Mouse (Mus musculus) hindbrain, postnatal 0 days (tissue): ENCODE measurements around the gene Cxcl15. TPM values are rescaled to one million over a fixed set of nuclear protein-coding genes. Genes with fewer than 3 reads are reported as not detected.
"Not testable (repeated sequence)": the region's sequence is repeated elsewhere in the genome, so short reads cannot be mapped to it uniquely, and the experiment has no call there.

ENCODE experiments used
- ATAC-seq: fragments of 200-750 bp; cut with Nextera tagmentation; 2 replicates; pipeline ENCODE4 v1.8.0; 2017; ENCODE audit warnings: mild to moderate bottlenecking, moderate TSS enrichment, moderate library complexity
- DNase-seq: peaks from one replicate; pipeline ENCODE4 v3.0.0-alpha.2; 2015; ENCODE audit warnings: low spot score
- H3K27ac ChIP-seq: fragments of 300-500 bp; sonication (generic); 2 replicates; pipeline ENCODE4 v1.5.1; 2014; ENCODE audit warnings: mild to moderate bottlenecking
- H3K27me3 ChIP-seq: fragments of 300-500 bp; sonication (generic); 2 replicates; pipeline ENCODE4 v1.6.1; 2014; ENCODE audit warnings: low read length, mixed read lengths; ENCODE audit not compliant: insufficient read depth
- H3K36me3 ChIP-seq: fragments of 300-500 bp; sonication (generic); 2 replicates; pipeline ENCODE4 v1.6.1; 2014; ENCODE audit warnings: low read length, mixed read lengths; ENCODE audit not compliant: insufficient read depth
- H3K4me1 ChIP-seq: fragments of 300-500 bp; sonication (generic); 2 replicates; pipeline ENCODE4 v1.6.1; 2014; ENCODE audit warnings: antibody characterized with exemption, low read length, mixed read lengths; ENCODE audit not compliant: insufficient read depth
- H3K4me2 ChIP-seq: fragments of 300-500 bp; sonication (generic); 2 replicates; pipeline ENCODE4 v1.6.1; 2014; ENCODE audit warnings: low read depth, mild to moderate bottlenecking, low read length, moderate library complexity, mixed read lengths
- H3K4me3 ChIP-seq: fragments of 300-500 bp; sonication (generic); 2 replicates; pipeline ENCODE4 v1.5.1; 2014; ENCODE audit warnings: low read length
- H3K9ac ChIP-seq: fragments of 300-500 bp; sonication (generic); replicated peaks from 2 replicates; pipeline ENCODE4 v1.6.1; 2014; ENCODE audit warnings: mild to moderate bottlenecking, low read length, moderate library complexity, mixed read lengths
- H3K9me3 ChIP-seq: fragments of 300-500 bp; sonication (generic); 2 replicates; pipeline ENCODE4 v1.6.1; 2016; ENCODE audit warnings: low read length, mixed read lengths
- CTCF ChIP-seq: IDR thresholded peaks from 2 replicates; pipeline ENCODE4 v1.5.1; 2016; ENCODE audit warnings: antibody characterized with exemption, control low read depth, low read depth
- WGBS: fragments of 180-500 bp; shearing (Covaris S2); extraction: QIAGEN DNeasy Blood & Tissue Kit; methylation state at CpG from one replicate; pipeline ENCODE4 v1.1.7; 2014; 5-methylcytosine and 5-hydroxymethylcytosine counted together
- microRNA-seq, 2 experiments: library from miRNA; unstranded; fragments of <30 nt; microRNA quantifications; one replicate each; pipeline ENCODE4; 2016
- polyA plus RNA-seq: library from polyadenylated mRNA; unstranded; fragments of >200 nt; fragmentation: Nextera tagmentation; extraction: Ambion mirVana; gene quantifications from 2 replicates; pipeline ENCODE4 v1.2.1, GENCODE M21; 2015
- total RNA-seq: library from RNA; depleted of rRNA; stranded (reverse); fragments of >200 nt; gene quantifications from 2 replicates; pipeline ENCODE4 v1.2.3, GENCODE M21; 2014; rRNA removed

Cxcl15 gene
- total and polyA plus RNA-seq, 2 experiments from 2014 or later, result not detected

DNA sequence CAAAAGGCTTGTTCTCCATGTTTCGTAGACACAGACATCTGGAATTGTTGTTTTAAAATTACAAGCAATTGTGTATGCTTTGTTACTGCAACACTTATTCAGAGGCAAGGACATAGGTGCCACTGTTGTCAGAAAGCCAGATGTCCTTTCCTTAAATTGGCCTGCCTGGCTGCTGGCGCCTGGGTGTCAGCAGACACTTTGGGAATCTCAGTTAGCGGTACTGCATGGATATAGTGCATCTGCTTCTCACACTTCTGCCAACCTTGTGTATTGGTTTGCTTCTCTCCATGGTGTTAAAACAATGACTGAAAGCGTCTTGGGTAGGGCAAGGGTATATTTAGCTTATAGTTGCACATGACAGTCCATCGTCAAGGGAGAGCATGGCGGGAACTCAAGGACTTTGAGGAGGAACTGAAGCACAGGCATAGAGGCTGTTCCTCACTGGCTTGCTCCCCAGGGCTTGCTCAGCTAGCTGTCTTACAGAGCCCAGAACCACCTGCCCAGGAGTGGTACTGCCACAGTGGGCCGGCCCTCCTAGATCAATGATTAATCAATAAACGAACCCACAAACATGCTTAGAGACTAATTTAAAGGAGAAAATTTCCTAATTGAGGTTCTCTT is 38.5 kb downstream of the Cxcl15 start:
- no peak overlapping the region for H3K27ac ChIP-seq
- H3K4me3 ChIP-seq, result no peak overlapping the region
- no peaks in the 10 kb centered on the region for H3K27me3 ChIP-seq
- no peak overlapping the region for H3K9ac ChIP-seq
- no peaks in the 10 kb centered on the region for H3K4me1 ChIP-seq
- TF ChIP-seq CTCF, result no peak
- WGBS, result 90% methylated on average over 8 of the region's 8 CpGs
- H3K4me2 ChIP-seq, result no peak overlapping the region
- DNase-seq (no peak), ATAC-seq (no peak)
- H3K36me3 ChIP-seq, result no peaks in the 10 kb centered on the region
- H3K9me3 ChIP-seq, result no peaks in the 10 kb centered on the region

DNA sequence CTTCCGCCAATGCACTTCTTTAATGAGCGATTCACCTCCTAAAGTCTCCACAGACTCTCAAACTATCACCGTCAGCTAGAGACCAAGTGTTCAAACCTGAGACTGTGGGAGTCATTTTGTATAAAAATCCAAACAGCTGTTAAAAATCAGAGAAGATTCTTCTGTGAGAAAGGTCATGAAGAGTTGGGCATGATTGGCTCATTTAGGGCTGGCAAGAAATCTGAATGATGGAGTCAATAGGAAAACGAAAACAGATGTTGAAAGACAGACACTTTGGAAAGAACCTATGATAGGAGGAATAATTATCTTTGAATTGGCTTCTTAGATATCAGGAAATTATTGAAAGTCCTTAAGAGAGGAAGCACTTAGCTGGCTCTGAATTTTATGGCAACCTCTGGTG is 40.1 kb downstream of the Cxcl15 start:
- Histone ChIP-seq H3K4me3 (no peak overlapping the region), H3K9me3 (no peaks in the 10 kb centered on the region), H3K27ac (no peak overlapping the region), H3K4me1 (no peaks in the 10 kb centered on the region), H3K36me3 (no peaks in the 10 kb centered on the region), H3K9ac (no peak overlapping the region), H3K27me3 (no peaks in the 10 kb centered on the region), H3K4me2 (no peak overlapping the region)
- ATAC-seq, result no peak
- no peak for DNase-seq
- 90% methylated on average over 4 of the region's 4 CpGs for WGBS
- TF ChIP-seq CTCF, result no peak

DNA sequence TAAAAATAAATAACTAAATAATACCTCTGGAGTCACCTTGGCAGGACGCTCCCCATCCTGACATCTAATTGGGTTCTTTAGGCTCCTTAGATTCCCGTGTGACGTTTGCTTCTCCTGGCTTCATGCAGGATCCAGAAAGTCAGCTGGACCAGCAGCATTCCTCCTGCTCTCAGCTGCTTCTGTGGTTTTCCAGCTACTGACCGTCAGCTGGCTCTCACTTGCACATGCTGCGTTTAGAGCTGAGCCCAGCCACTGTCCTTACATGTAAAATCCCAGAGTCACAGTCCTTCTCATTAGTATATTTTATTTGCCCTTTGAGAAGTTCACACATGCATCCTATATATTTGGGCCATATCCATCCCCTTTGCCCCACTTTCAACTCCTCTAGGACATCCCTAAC is 44.2 kb downstream of the Cxcl15 start:
- no peak overlapping the region for H3K4me3 ChIP-seq
- no peaks in the 10 kb centered on the region for H3K9me3 ChIP-seq
- H3K27ac ChIP-seq, result no peak overlapping the region
- H3K4me2 ChIP-seq, result no peak overlapping the region
- 80% methylated on average over 5 of the region's 5 CpGs for WGBS
- DNase-seq, result no peak
- TF ChIP-seq CTCF, result no peak
- H3K36me3 ChIP-seq, result no peaks in the 10 kb centered on the region
- ATAC-seq, result no peak
- no peak overlapping the region for H3K9ac ChIP-seq
- H3K4me1 ChIP-seq, result no peaks in the 10 kb centered on the region
- H3K27me3 ChIP-seq, result no peaks in the 10 kb centered on the region

DNA sequence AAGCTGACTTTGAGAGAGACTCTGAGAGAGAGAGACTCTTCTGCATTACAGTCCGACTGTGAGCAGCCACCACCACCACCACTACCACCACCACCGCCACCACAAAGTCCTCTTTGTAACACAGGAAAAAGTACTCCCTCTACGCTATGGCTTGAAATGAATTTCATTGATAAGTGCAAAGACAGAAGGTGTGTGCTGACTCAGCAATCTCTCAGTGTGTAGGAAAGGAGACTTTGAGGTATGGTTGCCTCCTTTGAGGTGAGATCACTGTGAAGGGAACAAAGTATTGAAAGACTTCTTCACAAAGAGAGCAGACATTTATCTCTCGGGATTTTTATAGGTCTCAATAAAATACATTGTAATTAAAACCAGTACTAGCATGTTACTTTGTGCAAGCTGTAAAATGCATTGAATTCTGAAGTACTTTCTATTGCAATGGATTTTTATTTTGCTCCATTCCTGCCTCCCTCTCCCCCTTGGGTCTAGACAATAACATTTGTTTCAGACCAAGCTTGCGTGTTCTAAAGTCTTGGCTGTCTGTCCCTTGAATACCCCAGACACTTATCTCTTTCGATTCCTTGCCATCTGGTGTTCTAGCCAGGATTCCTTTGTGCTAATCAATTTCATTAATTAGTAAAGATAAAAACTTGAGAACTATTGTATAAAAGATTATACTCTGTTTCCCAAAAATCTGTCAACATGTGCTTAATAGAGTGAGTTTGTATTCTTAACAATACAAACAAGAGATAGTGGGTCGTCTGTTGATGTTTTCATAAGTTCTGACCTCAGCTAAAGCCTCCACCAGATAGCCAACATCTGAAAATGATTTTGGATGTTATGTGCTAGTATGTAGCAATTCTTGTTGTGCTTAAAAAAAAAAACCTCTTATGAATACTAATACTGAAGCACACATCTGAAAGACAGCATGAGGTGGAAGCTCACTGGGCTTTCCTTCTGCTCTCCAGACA is 46.9 kb downstream of the Cxcl15 start:
- DNase-seq (no peak), ATAC-seq (no peak)
- Histone ChIP-seq H3K9ac (no peak overlapping the region), H3K27ac (no peak overlapping the region), H3K27me3 (no peaks in the 10 kb centered on the region), H3K4me2 (no peak overlapping the region), H3K4me1 (no peaks in the 10 kb centered on the region), H3K36me3 (no peaks in the 10 kb centered on the region), H3K9me3 (no peaks in the 10 kb centered on the region), H3K4me3 (no peak overlapping the region)
- TF ChIP-seq CTCF, result no peak
- 78% methylated on average over 7 of the region's 7 CpGs for WGBS

DNA sequence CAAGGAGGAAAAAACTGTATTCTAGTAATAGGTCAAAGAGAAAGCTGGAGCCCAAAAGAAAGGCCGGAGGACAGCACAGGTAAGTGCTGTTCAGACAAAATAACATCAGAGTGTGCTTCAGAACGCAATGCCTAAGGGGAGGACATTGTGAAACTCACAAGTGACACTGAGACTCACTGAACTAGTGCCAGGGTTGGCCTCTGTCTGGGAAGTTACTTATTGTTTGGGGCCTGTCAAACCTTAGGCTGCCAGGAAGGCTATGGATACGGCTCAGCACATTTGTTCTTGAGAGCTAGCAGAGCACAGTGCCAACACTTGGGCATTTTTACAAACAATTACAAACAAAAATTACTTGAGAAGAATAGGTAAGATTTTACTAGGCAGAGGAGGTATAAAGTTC is 49.6 kb downstream of the Cxcl15 start:
- no peak overlapping the region for H3K9ac ChIP-seq
- no peak for TF ChIP-seq CTCF
- no peaks in the 10 kb centered on the region for H3K9me3 ChIP-seq
- H3K4me3 ChIP-seq, result no peak overlapping the region
- no peak overlapping the region for H3K27ac ChIP-seq
- 79% methylated on average over 3 of the region's 3 CpGs for WGBS
- no peak overlapping the region for H3K4me2 ChIP-seq
- H3K4me1 ChIP-seq, result no peaks in the 10 kb centered on the region
- DNase-seq (no peak), ATAC-seq (no peak)
- H3K27me3 ChIP-seq, result no peaks in the 10 kb centered on the region
- H3K36me3 ChIP-seq, result no peaks in the 10 kb centered on the region

DNA sequence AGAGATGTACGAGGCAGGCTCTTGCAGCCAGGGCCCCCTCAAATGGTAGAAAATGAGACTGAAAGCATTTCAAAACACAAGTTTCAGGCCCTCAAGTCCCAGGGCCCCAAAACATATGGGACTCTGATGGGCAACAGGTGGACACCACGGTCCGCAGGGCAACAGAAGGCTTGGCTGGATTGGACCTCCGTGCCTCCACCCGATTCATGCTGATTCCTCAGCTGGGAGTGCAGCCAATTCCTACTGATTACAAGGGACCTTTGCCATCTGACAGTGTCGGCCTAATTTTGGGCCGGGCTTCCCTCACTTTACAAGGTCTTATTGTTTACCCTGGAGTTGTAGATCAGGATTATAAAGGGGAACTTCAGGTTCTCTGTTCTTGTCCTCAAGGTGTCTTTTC is 55.8 kb downstream of the Cxcl15 start:
- not testable (repeated sequence) for H3K9me3 ChIP-seq, H3K4me1 ChIP-seq, H3K36me3 ChIP-seq, DNase-seq, H3K9ac ChIP-seq, H3K4me2 ChIP-seq, H3K27ac ChIP-seq, H3K4me3 ChIP-seq, ATAC-seq, H3K27me3 ChIP-seq
- WGBS, result 69% methylated on average over 7 of the region's 7 CpGs

DNA sequence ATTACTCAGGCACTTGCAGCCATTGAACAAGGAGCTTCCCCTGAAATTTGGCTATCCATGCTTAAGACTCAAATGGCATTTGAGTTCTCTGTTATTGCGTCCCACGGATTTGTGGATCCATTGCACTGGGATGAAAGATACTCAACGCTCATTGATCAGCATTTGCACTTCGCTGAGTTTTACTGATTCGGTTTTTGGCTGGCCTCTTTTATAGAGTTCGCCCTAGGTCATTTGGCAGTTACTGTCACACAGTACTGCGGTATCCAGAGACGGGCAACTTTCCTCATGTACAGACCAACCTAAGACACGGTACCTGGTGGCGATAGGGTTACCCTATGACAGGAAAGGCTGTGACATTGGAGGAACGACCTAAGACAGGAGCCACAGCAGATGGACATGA is 57.1 kb downstream of the Cxcl15 start:
- H3K9me3 ChIP-seq, H3K36me3 ChIP-seq, H3K27me3 ChIP-seq, H3K27ac ChIP-seq, DNase-seq, H3K9ac ChIP-seq, H3K4me2 ChIP-seq, H3K4me3 ChIP-seq, H3K4me1 ChIP-seq, ATAC-seq: not testable (repeated sequence)
- 94% methylated on average over 11 of the region's 11 CpGs for whole genome bisulfite sequencing

Small RNA genes lying within 50 kb of the gene (microRNA-seq; reads per million reads assigned to microRNA genes)
- gene Gm24322, result 0 reads per million in 2 experiments

Other genes starting within 250 kb of the Cxcl15 start
- not detected in 2 replicates for gene 5830473C10Rik, start 233.4 kb upstream of the Cxcl15 start, total RNA-seq
- gene 5830473C10Rik, start 233.4 kb upstream of the Cxcl15 start, polyA plus RNA-seq, result 0.15 and 0.24 TPM in 2 replicates
- 1.4 and 1.8 TPM in 2 replicates for gene Rassf6, start 153.9 kb upstream of the Cxcl15 start, total RNA-seq
- 2.8 and 3.9 TPM in 2 replicates for gene Rassf6, start 153.9 kb upstream of the Cxcl15 start, polyA plus RNA-seq
- not detected in 2 replicates for gene Cxcl5, start 35.2 kb upstream of the Cxcl15 start, total RNA-seq
- gene Cxcl5, start 35.2 kb upstream of the Cxcl15 start, polyA plus RNA-seq, result 0.28 and 0.55 TPM in 2 replicates
- 0.37 and 1.5 TPM in 2 replicates for gene Ppbp, start 26.0 kb upstream of the Cxcl15 start, total RNA-seq
- 0.49 and 0.61 TPM in 2 replicates for gene Ppbp, start 26.0 kb upstream of the Cxcl15 start, polyA plus RNA-seq
- 20.3 and 32.5 TPM in 2 replicates for gene Pf4, start 22.1 kb upstream of the Cxcl15 start, total RNA-seq
- 59.5 and 75.7 TPM in 2 replicates for gene Pf4, start 22.1 kb upstream of the Cxcl15 start, polyA plus RNA-seq
- not detected in 2 replicates for gene Cxcl3, start 8.4 kb upstream of the Cxcl15 start, total RNA-seq
- gene Cxcl3, start 8.4 kb upstream of the Cxcl15 start, polyA plus RNA-seq, result 0.24 and 0.29 TPM in 2 replicates
- 0.22 TPM in 1 of 2 replicates, not detected in the other for gene Cxcl1, start 96.7 kb downstream of the Cxcl15 start, total RNA-seq
- 0.50 and 0.56 TPM in 2 replicates for gene Cxcl1, start 96.7 kb downstream of the Cxcl15 start, polyA plus RNA-seq
- not detected in 2 replicates for gene Cxcl2, start 109.3 kb downstream of the Cxcl15 start, total RNA-seq
- 0.14 TPM in 1 of 2 replicates, not detected in the other for gene Cxcl2, start 109.3 kb downstream of the Cxcl15 start, polyA plus RNA-seq
- 84.7 and 97.5 TPM in 2 replicates for gene Mthfd2l, start 136.6 kb downstream of the Cxcl15 start, total RNA-seq
- gene Mthfd2l, start 136.6 kb downstream of the Cxcl15 start, polyA plus RNA-seq, result 58.8 and 62.7 TPM in 2 replicates
- gene Epgn, start 232.9 kb downstream of the Cxcl15 start, total RNA-seq, result 0.18 and 0.37 TPM in 2 replicates
- gene Epgn, start 232.9 kb downstream of the Cxcl15 start, polyA plus RNA-seq, result not detected in 2 replicates